Comparison of ENCODE assay signal across 1 mouse cellular context in genomic region chr4:141077681-141078509, GRCm38 (mm10).
TF ChIP-seq lines count a peak whose summit lies in the region.

Necap2 (minus strand) TSS chr4:141078357.

TF ChIP-seq in CH12.LX, 34 proteins besides CTCF, POLR2A, EP300 and RAD21 (continued from another document):
- TF ChIP-seq TBP (conservative IDR thresholded peaks at IDR 0.05; ENCODE audit: low read depth, low read length) (peak; percentile 79), SIN3A (IDR thresholded peaks at IDR 0.05; ENCODE audit: low read length) (peak; percentile 97), NELFE (IDR thresholded peaks at IDR 0.05; ENCODE audit: low read depth, low read length) (peak; percentile 92), ELF1 (IDR thresholded peaks at IDR 0.05; ENCODE audit: low read depth, low read length) (peak; percentile 98), POLR2AphosphoS2 (IDR thresholded peaks at IDR 0.05; ENCODE audit: low read depth, low read length) (peak; percentile 79; the same call in 1 of the 2 replicates), SMC3 (IDR thresholded peaks at IDR 0.05; ENCODE audit: low read depth, low read length) (0 out of 2 replicates have a peak, but pooled peaks have one; percentile 17), TCF12 (IDR thresholded peaks at IDR 0.05; ENCODE audit: low read depth, low read length) (peak; percentile 84), PAX5 (IDR thresholded peaks at IDR 0.05; ENCODE audit: low read length) (no peak)
TF ChIP-seq in CH12.LX: peak in this region for 14.
